In the genomic region with DNA sequence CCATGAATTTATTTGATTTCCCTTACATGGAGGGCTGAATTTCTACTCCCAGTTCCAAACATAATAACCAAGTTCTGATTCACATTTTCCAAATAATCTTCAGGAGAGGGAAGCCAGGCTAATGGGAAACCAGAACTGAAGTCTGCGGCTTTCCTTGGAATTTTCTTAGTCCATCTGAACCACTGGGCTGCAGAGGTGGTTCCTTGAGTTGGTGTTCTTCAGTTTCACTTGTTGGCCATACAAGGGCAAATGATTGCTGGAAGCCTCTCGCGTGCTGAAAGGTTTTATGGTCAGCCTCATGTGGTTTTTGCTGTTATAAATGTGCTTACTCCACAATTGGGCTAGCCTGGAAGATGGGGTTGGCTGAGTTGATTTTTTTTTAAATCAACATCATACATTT, we compare ENCODE assay signal across 31 mouse cellular contexts. TPM values are rescaled to one million over a fixed set of nuclear protein-coding genes. Genes with fewer than 3 reads are reported as not detected.
DNase-seq lines count a peak whose midpoint lies in the region; ATAC-seq and TF ChIP-seq lines count a peak whose summit lies in the region.
"Had no signal": no experiment of that assay in that cellular context is flagged by ENCODE, and none has a peak within 500 bp of the region (broad histone marks: within the 10 kb centered on the region; RNA-seq: fewer than 3 reads in every experiment).

No protein-coding gene starts in this region.

- WGBS in limb, embryonic 14.5 days: 60% methylated on average over 3 of the region's 3 CpGs
- 92% methylated on average over 3 of the region's 3 CpGs for WGBS in limb, embryonic 10.5 days
- WGBS in neural tube, embryonic 15.5 days: 51% methylated on average over 3 of the region's 3 CpGs

- H3K9ac ChIP-seq in limb, embryonic 14.5 days (ENCODE audit: low read depth, low read length, severe bottlenecking): no peak overlapping the region
- no peak overlapping the region for H3K9ac ChIP-seq in neural tube, embryonic 15.5 days (replicated peaks)
- H3K9ac ChIP-seq: embryonic facial prominence, embryonic 15.5 days; forebrain, postnatal 0 days; heart, embryonic 12.5 days; heart, embryonic 15.5 days; hindbrain, embryonic 13.5 days; intestine, embryonic 15.5 days had no signal

- no peak for TF ChIP-seq POLR2A in limb, embryonic 14.5 days (IDR thresholded peaks at IDR 0.05; ENCODE audit: borderline replicate concordance, extremely low read depth, insufficient read depth, insufficient read length)

- ATAC-seq in limb, embryonic 14.5 days (ENCODE audit: low FRiP score, low read depth): no peak
- ATAC-seq in neural tube, embryonic 15.5 days (ENCODE audit: low FRiP score): no peak
- ATAC-seq: activated CD4-positive, CD25-positive, alpha-beta regulatory T cell, adult 4 months; forebrain, embryonic 14.5 days; forebrain, postnatal 0 days; hindbrain, embryonic 16.5 days; intestine, embryonic 15.5 days had no signal

- H3K4me2 ChIP-seq in limb, embryonic 14.5 days (replicated peaks; ENCODE audit: low read depth, low read length, severe bottlenecking): no peak overlapping the region
- H3K4me2 ChIP-seq in neural tube, embryonic 15.5 days: no peak overlapping the region
- H3K4me2 ChIP-seq: embryonic facial prominence, embryonic 15.5 days; heart, embryonic 12.5 days; heart, embryonic 15.5 days; hindbrain, embryonic 13.5 days; intestine, embryonic 15.5 days had no signal

- peaks cover 54% of the 10 kb centered on the region for H3K36me3 ChIP-seq in limb, embryonic 14.5 days (ENCODE audit: control insufficient read depth, insufficient read depth, low read length)
- H3K36me3 ChIP-seq in limb, embryonic 10.5 days: peaks cover 72% of the 10 kb centered on the region
- H3K36me3 ChIP-seq in neural tube, embryonic 15.5 days: peaks cover 26% of the 10 kb centered on the region

- no peak overlapping the region for H3K27ac ChIP-seq in limb, embryonic 14.5 days (replicated peaks; ENCODE audit: low read depth, low read length)
- H3K27ac ChIP-seq in limb, embryonic 10.5 days: no peak overlapping the region
- no peak overlapping the region for H3K27ac ChIP-seq in neural tube, embryonic 15.5 days (replicated peaks)
- H3K27ac ChIP-seq: gastrocnemius, adult 2 months; heart, embryonic 15.5 days; hindbrain, embryonic 10.5 days; hindbrain, embryonic 13.5 days; intestine, embryonic 15.5 days had no signal

- H3K4me3 ChIP-seq in limb, embryonic 14.5 days (replicated peaks; ENCODE audit: low read length): no peak overlapping the region
- H3K4me3 ChIP-seq in limb, embryonic 10.5 days: no peak overlapping the region
- H3K4me3 ChIP-seq in neural tube, embryonic 15.5 days (replicated peaks): no peak overlapping the region
- H3K4me3 ChIP-seq: embryonic facial prominence, embryonic 15.5 days; erythroblast, embryonic 14.5 days; gastrocnemius, adult 2 months; heart, embryonic 12.5 days; heart, embryonic 15.5 days; hindbrain, embryonic 10.5 days; hindbrain, embryonic 13.5 days; intestine, embryonic 15.5 days had no signal

- no peaks in the 10 kb centered on the region for H3K9me3 ChIP-seq in limb, embryonic 14.5 days (ENCODE audit: control insufficient read depth, low read length)
- H3K9me3 ChIP-seq in limb, embryonic 10.5 days (replicated peaks): no peaks in the 10 kb centered on the region
- no peaks in the 10 kb centered on the region for H3K9me3 ChIP-seq in neural tube, embryonic 15.5 days (replicated peaks)
- H3K9me3 ChIP-seq: embryonic facial prominence, embryonic 15.5 days; heart, embryonic 12.5 days; heart, embryonic 15.5 days; hindbrain, embryonic 10.5 days; hindbrain, embryonic 13.5 days; intestine, embryonic 15.5 days had no signal

- peak; percentile 62 for DNase-seq in limb, embryonic 14.5 days (ENCODE audit: low spot score)
- DNase-seq in limb, embryonic 10.5 days (ENCODE audit: low spot score): no peak
- peak; percentile 86 for DNase-seq in fibroblast of lung, adult 2 months (ENCODE audit: low read depth)
- DNase-seq in skeletal muscle tissue, adult 2 months (ENCODE audit: low read depth, low spot score): peak; percentile 43
- no peak for DNase-seq in heart, adult 8-10 months (ENCODE audit: low spot score)
- DNase-seq: adrenal gland, adult 8-10 months; adrenal gland, postnatal 25 days; B cell, adult 2 months; cerebellum, adult 11-12 months; cerebellum, adult 8-10 months; cerebellum, postnatal 10 days; cerebellum, postnatal 36 days; embryo, embryonic 11 days; forebrain, postnatal 0 days; gastrocnemius, adult 2 months; gastrocnemius, postnatal 14 days; heart, adult 11 months; heart, postnatal 10 days; heart, postnatal 36 days had no signal

- H3K27me3 ChIP-seq in limb, embryonic 14.5 days (ENCODE audit: control insufficient read depth, insufficient read depth, low read length): no peaks in the 10 kb centered on the region
- H3K27me3 ChIP-seq in limb, embryonic 10.5 days (ENCODE audit: low read depth, poor library complexity, severe bottlenecking): no peaks in the 10 kb centered on the region
- no peaks in the 10 kb centered on the region for H3K27me3 ChIP-seq in neural tube, embryonic 15.5 days (replicated peaks)
- H3K27me3 ChIP-seq: CH12.LX; embryonic facial prominence, embryonic 15.5 days; heart, embryonic 12.5 days; heart, embryonic 15.5 days; hindbrain, embryonic 13.5 days; intestine, embryonic 15.5 days had no signal

- peaks cover 8% of the 10 kb centered on the region; the same call in 1 of the 2 replicates for H3K4me1 ChIP-seq in limb, embryonic 14.5 days (ENCODE audit: control insufficient read depth, insufficient read depth, low read length)
- H3K4me1 ChIP-seq in limb, embryonic 10.5 days: peaks cover 5% of the 10 kb centered on the region
- peaks cover 22% of the 10 kb centered on the region for H3K4me1 ChIP-seq in neural tube, embryonic 15.5 days

RNA-seq across cellular contexts. Expression of gene Cemip2, which starts 16.4 kb away (rescaled TPM):
- polyA plus RNA-seq in limb, embryonic 14.5 days (2012; rRNA removed): 16.1 and 17.1 TPM in 2 replicates
- 31.1 and 33.3 TPM in 2 replicates for polyA plus RNA-seq in limb, embryonic 14.5 days (2014; fragmentation: Nextera tagmentation; extraction: Ambion mirVana)
- polyA plus RNA-seq in limb, embryonic 10.5 days (2016; fragmentation: Nextera tagmentation; extraction: Ambion mirVana): 39.3 and 51.7 TPM in 2 replicates
- 16.0 and 16.9 TPM in 2 replicates for polyA plus RNA-seq in neural tube, embryonic 15.5 days (2015; fragmentation: Nextera tagmentation; extraction: Ambion mirVana)
- total RNA-seq in heart, adult 8-10 months (2022): 10 to 100 TPM; 10.2 to 11.5 (median 10.8) TPM

Comparison
In these comparisons a context has a peak if more than half of its experiments do, and no peak if none do; other contexts are left out.
1. DNase-seq: peak in limb, embryonic 14.5 days (single experiment), fibroblast of lung, adult 2 months (single experiment) and skeletal muscle tissue, adult 2 months (single experiment); none in limb, embryonic 10.5 days (single experiment) and heart, adult 8-10 months (single experiment).